Mouse (Mus musculus) kidney, adult 2 months (tissue): ENCODE measurements around the gene Slc45a3.

ENCODE experiments used
- CTCF ChIP-seq: fragments of 200-500 bp; conservative IDR thresholded peaks from 2 replicates; pipeline ENCODE4 v1.5.1; 2011; ENCODE audit warnings: low read depth, mild to moderate bottlenecking, control low read depth, low read length, moderate library complexity, mixed read lengths; ENCODE audit not compliant: insufficient read depth, insufficient read length
- POLR2A ChIP-seq: fragments of 200-500 bp; IDR thresholded peaks from one replicate; pipeline ENCODE4 v1.6.1; 2011; ENCODE audit warnings: low read depth, low read length, control low read depth

DNA sequence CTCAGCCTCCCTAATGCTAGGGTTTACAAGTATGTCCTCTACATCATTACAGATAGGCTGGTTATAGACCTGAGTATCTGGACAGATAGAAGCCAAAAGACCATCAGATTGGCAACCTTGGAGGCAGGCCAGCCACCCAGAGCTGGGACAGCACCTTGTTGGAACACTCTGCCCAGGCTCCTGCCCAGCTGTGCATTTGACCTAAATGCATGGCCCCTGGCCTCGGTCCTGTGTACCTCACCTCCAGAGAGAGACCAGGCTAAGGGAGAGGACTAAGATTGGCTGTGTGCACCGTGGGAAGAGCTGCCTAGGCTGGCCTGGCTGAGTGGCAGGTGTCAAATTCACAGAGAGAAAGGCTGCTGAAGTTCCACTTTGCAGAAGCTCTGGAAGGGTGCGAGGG, 5.8 kb downstream of the Slc45a3 start:
- TF ChIP-seq CTCF (no peak), POLR2A (no peak)
